Mouse (Mus musculus): ENCODE data around the gene Fam47e. TPM values are rescaled to one million over a fixed set of nuclear protein-coding genes. Genes with fewer than 3 reads are reported as not detected.
"Not testable (repeated sequence)": the region's sequence is repeated elsewhere in the genome, so short reads cannot be mapped to it uniquely, and the experiment has no call there.

Fam47e gene
- not detected in 2 replicates for polyA plus RNA-seq (2015; fragmentation: Nextera tagmentation; extraction: Ambion mirVana)

- H3K27me3 ChIP-seq: no peaks in the 10 kb centered on the region
- H3K4me2 ChIP-seq: no peak within 1 kb of the TSS
- WGBS: 75% methylated on average over 16 of the region's 16 CpGs
- no peaks in the 10 kb centered on the region; the same call in 1 of the 2 replicates for H3K4me1 ChIP-seq
- H3K9ac ChIP-seq: no peak within 1 kb of the TSS
- H3K9me3 ChIP-seq: no peaks in the 10 kb centered on the region
- no peak within 1 kb of the TSS for H3K4me3 ChIP-seq
- no peak; the same call in 1 of the 2 replicates for ATAC-seq (ENCODE audit: insufficient number of reproducible peaks, low FRiP score, low TSS enrichment, low read depth)
- no peaks in the 10 kb centered on the region for H3K36me3 ChIP-seq
- H3K27ac ChIP-seq: no peak within 1 kb of the TSS
Observed at GRCm38 (mm10) chr5:92554891-92555511, at the start of gene Fam47e. Fam47e (plus strand) TSS chr5:92555069.

GRCm38 (mm10) chr5:92505402-92505865, 49.4 kb upstream of the Fam47e start:
- no peaks in the 10 kb centered on the region for H3K27me3 ChIP-seq
- peak overlapping the region; percentile 97 for H3K4me3 ChIP-seq
- peak overlapping the region; percentile 98 for H3K27ac ChIP-seq
- peak; percentile 97 for ATAC-seq (ENCODE audit: insufficient number of reproducible peaks, low FRiP score, low TSS enrichment, low read depth)
- H3K36me3 ChIP-seq: no peaks in the 10 kb centered on the region
- under 1% methylated on average over 47 of the region's 48 CpGs for WGBS
- no peaks in the 10 kb centered on the region for H3K9me3 ChIP-seq
- H3K4me1 ChIP-seq: peaks cover 21% of the 10 kb centered on the region
- H3K4me2 ChIP-seq: peak overlapping the region; percentile 72
- H3K9ac ChIP-seq: peak overlapping the region; percentile 91

GRCm38 (mm10) chr5:92506301-92506729, 48.6 kb upstream of the Fam47e start:
- peaks cover 21% of the 10 kb centered on the region for H3K4me1 ChIP-seq
- no peaks in the 10 kb centered on the region for H3K27me3 ChIP-seq
- H3K27ac ChIP-seq: peak overlapping the region; percentile 98
- H3K9me3 ChIP-seq: no peaks in the 10 kb centered on the region
- WGBS: 29% methylated on average over 4 of the region's 4 CpGs
- H3K4me2 ChIP-seq: peak overlapping the region; percentile 72
- peak overlapping the region; percentile 97 for H3K4me3 ChIP-seq
- no peak for ATAC-seq (ENCODE audit: insufficient number of reproducible peaks, low FRiP score, low TSS enrichment, low read depth)
- H3K36me3 ChIP-seq: no peaks in the 10 kb centered on the region
- H3K9ac ChIP-seq: no peak overlapping the region; the same call in 1 of the 2 replicates

DNA sequence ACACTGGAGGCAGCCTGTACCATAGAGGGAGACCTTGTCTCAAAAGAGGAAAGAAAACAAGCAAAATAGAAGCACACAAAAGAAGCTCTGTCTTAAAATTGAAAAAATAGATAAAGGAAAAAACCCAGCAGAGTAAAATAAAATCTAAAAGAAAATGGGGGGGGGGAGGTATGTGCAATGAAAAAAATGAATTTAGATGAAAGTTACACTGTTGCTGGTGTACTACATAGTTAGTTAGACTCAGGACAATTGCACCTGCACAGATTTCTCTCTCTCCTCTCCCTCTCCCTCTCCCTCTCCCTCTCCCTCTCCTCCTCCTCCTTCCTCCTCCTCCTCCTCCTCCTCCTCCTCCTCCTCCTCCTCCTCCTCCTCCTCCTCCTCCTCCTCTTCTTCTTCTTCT, 48.1 kb upstream of the Fam47e start, which contains the start of gene Scarb2:
TSS of gene Scarb2 (minus strand) at position 101 of the 400 bp plus-strand sequence.
- Histone ChIP-seq H3K4me1 (peaks cover 21% of the 10 kb centered on the region), H3K4me2 (peak within 1 kb of the TSS; percentile 72), H3K36me3 (no peaks in the 10 kb centered on the region), H3K9me3 (no peaks in the 10 kb centered on the region), H3K27me3 (no peaks in the 10 kb centered on the region), H3K9ac (no peak within 1 kb of the TSS; the same call in 1 of the 2 replicates), H3K27ac (peak within 1 kb of the TSS; percentile 98), H3K4me3 (peak within 1 kb of the TSS; percentile 97)
- no peak for ATAC-seq (ENCODE audit: insufficient number of reproducible peaks, low FRiP score, low TSS enrichment, low read depth)

GRCm38 (mm10) chr5:92508853-92509252, 46.0 kb upstream of the Fam47e start:
- Histone ChIP-seq H3K4me3 (no peak overlapping the region), H3K36me3 (no peaks in the 10 kb centered on the region), H3K27me3 (no peaks in the 10 kb centered on the region), H3K9ac (no peak overlapping the region), H3K4me1 (peaks cover 14% of the 10 kb centered on the region), H3K27ac (no peak overlapping the region), H3K4me2 (no peak overlapping the region), H3K9me3 (no peaks in the 10 kb centered on the region)
- ATAC-seq (ENCODE audit: insufficient number of reproducible peaks, low FRiP score, low TSS enrichment, low read depth): no peak
- WGBS: 85% methylated on average over 5 of the region's 5 CpGs

- no peak overlapping the region for H3K27ac ChIP-seq
- H3K4me2 ChIP-seq: no peak overlapping the region
- peaks cover 1% of the 10 kb centered on the region for H3K4me1 ChIP-seq
- ATAC-seq (ENCODE audit: insufficient number of reproducible peaks, low FRiP score, low TSS enrichment, low read depth): no peak
- H3K36me3 ChIP-seq: no peaks in the 10 kb centered on the region
- H3K27me3 ChIP-seq: no peaks in the 10 kb centered on the region
- H3K4me3 ChIP-seq: no peak overlapping the region
- H3K9me3 ChIP-seq: no peaks in the 10 kb centered on the region
- no peak overlapping the region for H3K9ac ChIP-seq
Observed at GRCm38 (mm10) chr5:92511256-92511655, 43.6 kb upstream of the Fam47e start.

DNA sequence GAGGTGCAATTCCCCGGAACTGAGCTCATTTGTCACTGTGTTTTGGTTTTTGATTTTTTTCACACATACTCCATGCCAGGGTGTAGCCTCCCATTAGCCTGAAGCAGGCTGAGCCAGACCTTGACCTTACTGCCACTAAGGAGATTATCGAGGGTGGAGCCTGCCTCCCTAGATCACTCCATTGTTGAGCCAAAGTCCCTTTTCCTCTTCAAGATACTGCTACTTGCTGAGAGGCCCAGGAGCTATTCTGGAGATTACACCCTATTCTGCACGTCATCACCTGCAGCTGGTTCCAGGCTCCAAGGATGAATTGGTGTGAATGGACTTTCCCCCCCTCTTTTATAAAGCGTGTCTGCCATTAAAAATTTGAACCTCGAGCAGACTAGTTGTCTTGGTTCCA, 42.8 kb upstream of the Fam47e start:
- WGBS: 93% methylated on average over 5 of the region's 5 CpGs

DNA sequence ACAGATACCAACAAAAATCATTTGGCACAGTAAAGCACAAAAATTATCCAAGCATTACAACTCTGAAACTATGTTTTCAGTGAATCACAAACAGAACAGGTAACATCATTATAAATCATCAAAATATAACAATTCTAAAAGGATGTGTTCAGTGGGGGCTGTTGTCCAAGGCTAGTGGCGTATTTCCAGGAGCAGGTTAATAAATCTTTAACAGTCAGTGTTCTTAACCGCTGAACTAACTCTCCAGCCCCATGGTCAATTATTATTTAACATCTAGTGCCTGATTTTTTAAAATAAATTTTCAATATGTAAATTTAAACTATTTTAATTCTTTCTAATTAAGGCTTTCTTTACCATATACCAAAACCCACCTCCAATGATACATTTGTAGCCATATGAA, 33.7 kb upstream of the Fam47e start:
- H3K9ac ChIP-seq; H3K9me3 ChIP-seq; H3K27ac ChIP-seq; H3K36me3 ChIP-seq; H3K27me3 ChIP-seq; H3K4me1 ChIP-seq; H3K4me2 ChIP-seq; H3K4me3 ChIP-seq; ATAC-seq (ENCODE audit: insufficient number of reproducible peaks, low FRiP score, low TSS enrichment, low read depth): not testable (repeated sequence)
- WGBS: 71% methylated on average over 2 of the region's 2 CpGs

More for the DNA sequence above, 42.8 kb upstream of the Fam47e start:
- Histone ChIP-seq H3K4me2 (no peak overlapping the region), H3K4me1 (no peaks in the 10 kb centered on the region), H3K4me3 (no peak overlapping the region), H3K27ac (no peak overlapping the region), H3K27me3 (no peaks in the 10 kb centered on the region), H3K36me3 (no peaks in the 10 kb centered on the region), H3K9me3 (no peaks in the 10 kb centered on the region), H3K9ac (no peak overlapping the region)
- ATAC-seq (ENCODE audit: insufficient number of reproducible peaks, low FRiP score, low TSS enrichment, low read depth): no peak

DNA sequence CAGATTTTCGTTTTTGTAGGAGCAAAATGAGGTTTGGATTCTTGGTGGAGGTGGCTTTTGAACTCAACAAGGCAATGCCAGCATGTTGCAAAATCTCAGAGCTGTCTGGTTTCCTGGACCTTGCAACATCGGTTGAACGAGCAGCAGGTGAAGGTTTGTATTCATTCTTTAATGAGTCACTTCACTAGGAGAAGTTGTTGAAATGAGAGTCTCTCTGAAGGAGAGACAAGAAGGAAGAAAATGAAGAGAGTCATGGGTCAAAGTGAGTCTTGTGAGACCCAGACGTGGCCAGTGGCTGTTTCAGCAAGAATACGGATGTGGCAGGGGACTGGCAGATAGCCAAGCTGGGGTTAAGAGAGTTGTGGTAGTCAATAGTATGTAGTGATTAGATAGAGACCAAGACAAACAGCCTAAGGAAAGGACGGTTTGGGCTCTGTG, 30.0 kb upstream of the Fam47e start:
- H3K4me1 ChIP-seq: no peaks in the 10 kb centered on the region
- no peak overlapping the region for H3K4me3 ChIP-seq
- no peaks in the 10 kb centered on the region for H3K36me3 ChIP-seq
- ATAC-seq (ENCODE audit: insufficient number of reproducible peaks, low FRiP score, low TSS enrichment, low read depth): no peak
- WGBS: 67% methylated on average over 6 of the region's 6 CpGs
- no peak overlapping the region for H3K4me2 ChIP-seq
- no peaks in the 10 kb centered on the region for H3K27me3 ChIP-seq
- H3K9me3 ChIP-seq: no peaks in the 10 kb centered on the region
- no peak overlapping the region for H3K9ac ChIP-seq
- no peak overlapping the region for H3K27ac ChIP-seq

- no peak for ATAC-seq (ENCODE audit: insufficient number of reproducible peaks, low FRiP score, low TSS enrichment, low read depth)
- no peaks in the 10 kb centered on the region for H3K36me3 ChIP-seq
- H3K9me3 ChIP-seq: no peaks in the 10 kb centered on the region
- no peak overlapping the region for H3K9ac ChIP-seq
- H3K27me3 ChIP-seq: no peaks in the 10 kb centered on the region
- 78% methylated on average over 4 of the region's 4 CpGs for WGBS
- no peaks in the 10 kb centered on the region for H3K4me1 ChIP-seq
- no peak overlapping the region for H3K4me2 ChIP-seq
- no peak overlapping the region for H3K27ac ChIP-seq
- no peak overlapping the region for H3K4me3 ChIP-seq
Observed at GRCm38 (mm10) chr5:92539698-92540097, 15.2 kb upstream of the Fam47e start.

- no peaks in the 10 kb centered on the region for H3K9me3 ChIP-seq
- ATAC-seq (ENCODE audit: insufficient number of reproducible peaks, low FRiP score, low TSS enrichment, low read depth): no peak
- H3K4me2 ChIP-seq: no peak overlapping the region
Observed at GRCm38 (mm10) chr5:92552611-92553010, 2.3 kb upstream of the Fam47e start.

DNA sequence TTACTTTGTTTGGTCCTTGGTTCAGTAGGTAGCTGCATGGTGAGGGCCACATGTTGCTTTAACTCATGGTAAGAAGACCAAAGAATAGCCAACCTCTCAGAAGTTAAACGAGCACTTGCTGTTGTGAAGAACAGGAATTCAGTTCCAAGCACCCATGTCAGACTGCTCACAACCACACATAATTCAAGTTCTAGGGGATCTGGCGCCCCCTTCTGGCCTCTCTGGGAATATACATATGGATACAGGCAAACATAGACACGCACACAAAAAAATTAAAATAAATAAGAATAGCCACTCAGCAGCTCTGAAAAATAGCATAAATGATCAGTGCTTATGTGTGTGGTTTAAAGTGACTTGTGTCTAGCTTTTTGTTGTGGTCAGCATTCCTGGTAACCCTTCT, 930 bp upstream of the Fam47e start:
- Histone ChIP-seq H3K4me1 (no peaks in the 10 kb centered on the region; the same call in 1 of the 2 replicates), H3K27me3 (no peaks in the 10 kb centered on the region), H3K27ac (no peak overlapping the region), H3K9ac (no peak overlapping the region), H3K4me2 (no peak overlapping the region), H3K9me3 (no peaks in the 10 kb centered on the region), H3K4me3 (no peak overlapping the region), H3K36me3 (no peaks in the 10 kb centered on the region)
- WGBS: 73% methylated on average over 3 of the region's 3 CpGs
- ATAC-seq (ENCODE audit: insufficient number of reproducible peaks, low FRiP score, low TSS enrichment, low read depth): no peak

More at GRCm38 (mm10) chr5:92552611-92553010, 2.3 kb upstream of the Fam47e start:
- Histone ChIP-seq H3K4me3 (no peak overlapping the region), H3K27me3 (no peaks in the 10 kb centered on the region), H3K27ac (no peak overlapping the region), H3K4me1 (no peaks in the 10 kb centered on the region; the same call in 1 of the 2 replicates), H3K9ac (no peak overlapping the region), H3K36me3 (no peaks in the 10 kb centered on the region)
- 91% methylated on average over 2 of the region's 2 CpGs for WGBS

All from limb, embryonic 15.5 days (tissue).